Mouse (Mus musculus) CH12.LX (cell line): ENCODE measurements around the gene Cux1. TPM values are rescaled to one million over a fixed set of nuclear protein-coding genes. Genes with fewer than 3 reads are reported as not detected.

Source experiments
- DNase-seq: peaks from one replicate; pipeline ENCODE4 v3.0.0-alpha.2; 2013; ENCODE audit errors: extremely low read depth
- H3K27ac ChIP-seq: 2 replicates; pipeline ENCODE4 v1.5.1; 2012; ENCODE audit warnings: low read depth, mild to moderate bottlenecking, control low read depth, moderate library complexity; ENCODE audit not compliant: insufficient read depth
- H3K27me3 ChIP-seq: replicated peaks from 2 replicates; pipeline ENCODE3; 2012; ENCODE audit warnings: inconsistent platforms
- H3K36me3 ChIP-seq, 2 experiments: replicated peaks in 1 of 2; 2 replicates each; pipeline versions ENCODE3 to v1.6.1; 2012; ENCODE audit warnings: inconsistent platforms in 1 of 2, low read length in 1 of 2, mild to moderate bottlenecking in 1 of 2, mixed read lengths in 1 of 2, moderate library complexity in 1 of 2; ENCODE audit not compliant: control insufficient read depth in 1 of 2, insufficient read depth in 1 of 2
- H3K4me1 ChIP-seq, 2 experiments: 2 replicates each; pipeline ENCODE4 v1.6.1; 2012; ENCODE audit warnings: inconsistent platforms in 1 of 2, moderate library complexity in 1 of 2; ENCODE audit not compliant: insufficient read depth in 2 of 2, control insufficient read depth in 1 of 2
- H3K4me2 ChIP-seq: 2 replicates; pipeline ENCODE4 v1.6.1; 2012; ENCODE audit warnings: low read depth, mild to moderate bottlenecking, control low read depth; ENCODE audit not compliant: poor library complexity, insufficient read depth, severe bottlenecking
- H3K4me3 ChIP-seq, 3 experiments: fragments of 150-350 bp in 1 of 3; sonication (generic) in 1 of 3; replicated peaks in 1 of 3; 2 replicates each; pipeline versions ENCODE3 to v1.5.1; 2011 to 2012; ENCODE audit warnings: low read depth in 2 of 3, low read length in 2 of 3, mild to moderate bottlenecking in 2 of 3, moderate library complexity in 2 of 3, control low read depth in 1 of 3, improper control_type of control experiment in 1 of 3, inconsistent platforms in 1 of 3, mixed read lengths in 1 of 3; ENCODE audit not compliant: poor library complexity in 1 of 3
- H3K79me2 ChIP-seq: replicated peaks from 2 replicates; pipeline ENCODE4 v1.6.1; 2012; ENCODE audit warnings: mild to moderate bottlenecking, moderate library complexity; ENCODE audit not compliant: control insufficient read depth, poor library complexity, insufficient read depth, severe bottlenecking; ENCODE audit errors: extremely low read depth
- H3K9ac ChIP-seq: 2 replicates; pipeline ENCODE4 v1.6.1; 2012; ENCODE audit warnings: low read depth, mild to moderate bottlenecking, control low read depth, moderate library complexity; ENCODE audit not compliant: insufficient read depth
- H3K9me3 ChIP-seq: replicated peaks from 2 replicates; pipeline ENCODE3; 2012; ENCODE audit warnings: low read length, inconsistent platforms, mixed read lengths
- CHD1 ChIP-seq: IDR thresholded peaks from 2 replicates; pipeline ENCODE4 v1.6.1; 2012; ENCODE audit warnings: low read depth, low read length, improper control_type of control experiment, inconsistent platforms
- E2F4 ChIP-seq: IDR thresholded peaks from 2 replicates; pipeline ENCODE4 v1.6.1; 2011; ENCODE audit warnings: low read depth, low read length, improper control_type of control experiment; ENCODE audit not compliant: insufficient replicate concordance
- ELF1 ChIP-seq: IDR thresholded peaks from 2 replicates; pipeline ENCODE4 v1.6.1; 2014; ENCODE audit warnings: low read depth, mild to moderate bottlenecking, inconsistent platforms, low read length, improper control_type of control experiment
- EP300 ChIP-seq: IDR thresholded peaks from 2 replicates; pipeline ENCODE4 v1.6.1; 2011; ENCODE audit warnings: low read length, improper control_type of control experiment
- ETS1 ChIP-seq: conservative IDR thresholded peaks from 2 replicates; pipeline ENCODE4 v1.6.1; 2012; ENCODE audit warnings: low read depth, mild to moderate bottlenecking, inconsistent platforms, low read length, improper control_type of control experiment, moderate library complexity
- GABPA ChIP-seq: IDR thresholded peaks from 2 replicates; pipeline ENCODE4 v1.6.1; 2012; ENCODE audit warnings: low read depth, low read length, improper control_type of control experiment, inconsistent platforms; ENCODE audit not compliant: insufficient replicate concordance
- JUN ChIP-seq: IDR thresholded peaks from 2 replicates; pipeline ENCODE4 v1.6.1; 2011; ENCODE audit warnings: low read depth, mild to moderate bottlenecking, low read length, improper control_type of control experiment, moderate library complexity; ENCODE audit not compliant: insufficient read depth
- JUND ChIP-seq: conservative IDR thresholded peaks from 2 replicates; pipeline ENCODE4 v1.6.1; 2011; ENCODE audit warnings: low read depth, low read length, improper control_type of control experiment
- MAX ChIP-seq: IDR thresholded peaks from 2 replicates; pipeline ENCODE4 v1.6.1; 2011; ENCODE audit warnings: low read length, improper control_type of control experiment
- MEF2A ChIP-seq: IDR thresholded peaks from 2 replicates; pipeline ENCODE4 v1.6.1; 2014; ENCODE audit warnings: low read depth, mild to moderate bottlenecking, inconsistent platforms, low read length, improper control_type of control experiment, borderline replicate concordance
- NRF1 ChIP-seq: IDR thresholded peaks from 2 replicates; pipeline ENCODE4 v1.6.1; 2014; ENCODE audit warnings: low read depth, mild to moderate bottlenecking, inconsistent platforms, low read length, improper control_type of control experiment, moderate library complexity
- POLR2AphosphoS2 ChIP-seq: IDR thresholded peaks from 2 replicates; pipeline ENCODE4 v1.6.1; 2011; ENCODE audit warnings: low read depth, low read length, improper control_type of control experiment
- RAD21 ChIP-seq: IDR thresholded peaks from 2 replicates; pipeline ENCODE4 v1.6.1; 2011; ENCODE audit warnings: low read depth, mild to moderate bottlenecking, low read length, improper control_type of control experiment, moderate library complexity
- SMC3 ChIP-seq: IDR thresholded peaks from 2 replicates; pipeline ENCODE4 v1.6.1; 2011; ENCODE audit warnings: low read depth, low read length, improper control_type of control experiment
- UBTF ChIP-seq: IDR thresholded peaks from 2 replicates; pipeline ENCODE4 v1.6.1; 2012; ENCODE audit warnings: low read depth, mild to moderate bottlenecking, inconsistent platforms, low read length, improper control_type of control experiment, moderate library complexity
- USF1 ChIP-seq: IDR thresholded peaks from 2 replicates; pipeline ENCODE4 v1.6.1; 2014; ENCODE audit warnings: low read depth, mild to moderate bottlenecking, inconsistent platforms, low read length, improper control_type of control experiment
- USF2 ChIP-seq: conservative IDR thresholded peaks from 2 replicates; pipeline ENCODE4 v1.6.1; 2011; ENCODE audit warnings: low read depth, low read length, improper control_type of control experiment
- dilution Hi-C: fragments of 300-500 bp; cut with MboI; formaldehyde crosslinking; loops from 2 replicates; pipeline ENCODE4 v1.14.3; 2020; ENCODE audit warnings: low sequenced_read_pairs; ENCODE audit not compliant: extremely low pct_unique_long_range_greater_than_20kb, extremely low pct_ligation_motif_present
- in situ Hi-C: fragments of 300-500 bp; cut with MboI; formaldehyde crosslinking; loops from 3 replicates; pipeline ENCODE4 v1.14.3; 2019; ENCODE audit warnings: low sequenced_read_pairs, low pct_ligation_motif_present, low pct_unique_long_range_greater_than_20kb, mixed read lengths
- polyA plus RNA-seq: library from polyadenylated mRNA; unstranded; fragments of >175 nt; gene quantifications from 2 replicates; pipeline ENCODE4 v1.2.1, GENCODE M21; 2012; ENCODE audit warnings: low read depth; ENCODE audit not compliant: insufficient read length
- total RNA-seq, 2 experiments: library from RNA; depleted of rRNA; stranded (reverse); fragments of 300-350 nt in 1 of 2; fragments of >200 nt in 1 of 2; gene quantifications; 2 replicates each; pipeline ENCODE4 v1.2.3; 2012 to 2014

Cux1 gene
- total and polyA plus RNA-seq, 3 experiments = 12.4 to 21.9 (median 19.6) TPM

DNA sequence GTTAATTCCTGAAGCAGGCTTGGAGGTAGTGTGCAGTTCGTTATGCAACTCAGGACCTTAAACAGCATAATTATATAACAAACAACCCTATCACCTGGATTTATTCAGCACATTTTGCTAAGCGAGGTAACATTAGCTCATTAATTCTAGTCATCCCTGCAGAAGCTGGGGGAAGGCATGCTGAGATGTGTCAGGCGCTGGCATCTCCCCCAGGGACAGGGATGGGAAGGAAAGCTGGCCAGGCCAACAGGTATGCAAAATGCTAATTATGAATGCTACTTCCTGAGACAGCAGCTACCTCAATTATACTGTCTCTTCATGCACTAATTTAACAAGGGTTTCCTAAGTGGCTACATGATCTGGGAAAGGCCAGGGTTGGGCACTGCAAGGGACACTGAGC lies 190.2 kb downstream of the Cux1 start:
- no peak overlapping the region for H3K27ac ChIP-seq
- TF ChIP-seq UBTF (no peak), SMC3 (no peak), CHD1 (no peak), USF1 (no peak), JUND (no peak), EP300 (no peak), MEF2A (no peak), MAX (no peak), USF2 (no peak), ETS1 (no peak)
- dilution Hi-C loops (no loop called here), in situ Hi-C loops (no loop called here)
- no peaks in the 10 kb centered on the region for H3K79me2 ChIP-seq
- no peak overlapping the region for H3K9ac ChIP-seq
- peaks cover 3% of the 10 kb centered on the region for H3K9me3 ChIP-seq
- no peak overlapping the region for H3K4me2 ChIP-seq
- no peak overlapping the region for H3K4me3 ChIP-seq
- no peaks in the 10 kb centered on the region for H3K27me3 ChIP-seq
- no peaks in the 10 kb centered on the region for H3K4me1 ChIP-seq
- peaks cover 9 to 34% of the 10 kb centered on the region in 2 experiments for H3K36me3 ChIP-seq
- DNase-seq = no peak

DNA sequence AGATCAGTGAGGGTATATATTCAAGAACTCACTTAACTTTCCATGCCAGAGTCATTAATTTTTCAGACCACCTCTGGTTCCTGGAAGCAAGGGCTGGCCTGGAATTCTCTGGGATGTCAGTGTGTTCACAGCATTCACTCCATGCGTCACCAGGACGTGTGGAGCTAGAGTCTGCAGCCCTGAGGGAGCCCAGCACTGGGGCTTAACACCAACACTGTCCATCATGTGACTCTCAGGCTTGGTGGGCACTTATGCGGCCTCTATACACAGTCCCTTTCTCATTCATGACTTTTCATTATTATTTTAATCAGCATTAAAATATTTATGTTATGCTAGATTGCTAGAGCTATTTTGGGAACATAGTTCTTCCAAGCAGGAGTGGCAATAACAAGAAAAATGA lies 191.9 kb downstream of the Cux1 start:
- TF ChIP-seq JUND (no peak), MAX (no peak), MEF2A (no peak), RAD21 (no peak), NRF1 (no peak), E2F4 (no peak), POLR2AphosphoS2 (no peak), GABPA (no peak), EP300 (no peak), ELF1 (no peak), JUN (no peak)
- H3K9ac ChIP-seq = no peak overlapping the region
- no peaks in the 10 kb centered on the region for H3K4me1 ChIP-seq
- H3K9me3 ChIP-seq = peaks cover 3% of the 10 kb centered on the region
- no peak for DNase-seq
- no peaks in the 10 kb centered on the region for H3K27me3 ChIP-seq
- H3K4me3 ChIP-seq = no peak overlapping the region
- H3K36me3 ChIP-seq = peaks cover 9 to 40% of the 10 kb centered on the region in 2 experiments
- no peaks in the 10 kb centered on the region for H3K79me2 ChIP-seq
- dilution Hi-C loops = no loop called here
- H3K27ac ChIP-seq = no peak overlapping the region
- in situ Hi-C loops = no loop called here
- H3K4me2 ChIP-seq = no peak overlapping the region
